In genomic region chr11:32846682-32847222, GRCm38 (mm10) we compare ENCODE assay signal across 17 mouse cellular contexts. TPM values are rescaled to one million over a fixed set of nuclear protein-coding genes. Genes with fewer than 3 reads are reported as not detected.
DNase-seq lines count a peak whose midpoint lies in the region; ATAC-seq lines count a peak whose summit lies in the region.
"Had no signal": no experiment of that assay in that cellular context is flagged by ENCODE, and none has a peak within 500 bp of the region (broad histone marks: within the 10 kb centered on the region; RNA-seq: fewer than 3 reads in every experiment).

No protein-coding gene starts in this region.

- H3K9ac ChIP-seq in kidney, embryonic 15.5 days, result no peak overlapping the region
- H3K9ac ChIP-seq in embryonic facial prominence, embryonic 12.5 days, result no peak overlapping the region
- no peak overlapping the region for H3K9ac ChIP-seq in limb, embryonic 15.5 days
- H3K9ac ChIP-seq: forebrain, postnatal 0 days; liver, embryonic 14.5 days had no signal

- no peaks in the 10 kb centered on the region for H3K36me3 ChIP-seq in kidney, embryonic 15.5 days
- H3K36me3 ChIP-seq in embryonic facial prominence, embryonic 12.5 days, result no peaks in the 10 kb centered on the region
- H3K36me3 ChIP-seq in limb, embryonic 15.5 days, result no peaks in the 10 kb centered on the region

- 0 out of 2 replicates have a peak overlapping the region, but pooled peaks have one; percentile 26 for H3K4me2 ChIP-seq in kidney, embryonic 15.5 days
- peak overlapping the region; percentile 9; the same call in 1 of the 2 replicates for H3K4me2 ChIP-seq in embryonic facial prominence, embryonic 12.5 days (replicated peaks)
- no peak overlapping the region for H3K4me2 ChIP-seq in limb, embryonic 15.5 days
- H3K4me2 ChIP-seq: midbrain, embryonic 11.5 days had no signal

- WGBS in kidney, embryonic 15.5 days, result 30% methylated on average over 20 of the region's 20 CpGs
- WGBS in embryonic facial prominence, embryonic 12.5 days, result 35% methylated on average over 20 of the region's 20 CpGs
- 29% methylated on average over 20 of the region's 20 CpGs for WGBS in limb, embryonic 15.5 days

- no peak for DNase-seq in kidney, adult 11 months
- peak; percentile 25 for DNase-seq in adrenal gland, postnatal 10 days
- no peak for DNase-seq in frontal cortex, postnatal 14 days (ENCODE audit: low spot score in 2 of 2)
- no peak for DNase-seq in heart, adult 9 months (ENCODE audit: low spot score in 2 of 2)
- DNase-seq: forebrain, postnatal 0 days; kidney, postnatal 36 days; spleen, adult 18-20 months had no signal

- peaks cover 8% of the 10 kb centered on the region for H3K4me1 ChIP-seq in kidney, embryonic 15.5 days
- H3K4me1 ChIP-seq in embryonic facial prominence, embryonic 12.5 days, result peaks cover 8% of the 10 kb centered on the region; the same call in 1 of the 2 replicates
- H3K4me1 ChIP-seq in limb, embryonic 15.5 days, result peaks cover 13% of the 10 kb centered on the region

- H3K4me3 ChIP-seq in kidney, embryonic 15.5 days (replicated peaks), result no peak overlapping the region
- no peak overlapping the region for H3K4me3 ChIP-seq in embryonic facial prominence, embryonic 12.5 days
- H3K4me3 ChIP-seq in limb, embryonic 15.5 days, result no peak overlapping the region

- no peaks in the 10 kb centered on the region for H3K27me3 ChIP-seq in kidney, embryonic 15.5 days
- no peaks in the 10 kb centered on the region for H3K27me3 ChIP-seq in embryonic facial prominence, embryonic 12.5 days
- H3K27me3 ChIP-seq in limb, embryonic 15.5 days, result no peaks in the 10 kb centered on the region

- no peak overlapping the region for H3K27ac ChIP-seq in kidney, embryonic 15.5 days
- H3K27ac ChIP-seq in embryonic facial prominence, embryonic 12.5 days, result no peak overlapping the region
- peak overlapping the region; percentile 63 for H3K27ac ChIP-seq in limb, embryonic 15.5 days
- H3K27ac ChIP-seq: liver, embryonic 14.5 days had no signal

- no peaks in the 10 kb centered on the region for H3K9me3 ChIP-seq in kidney, embryonic 15.5 days (replicated peaks)
- no peaks in the 10 kb centered on the region for H3K9me3 ChIP-seq in embryonic facial prominence, embryonic 12.5 days
- H3K9me3 ChIP-seq in limb, embryonic 15.5 days, result no peaks in the 10 kb centered on the region

- no peak for ATAC-seq in kidney, embryonic 15.5 days (replicated peaks; ENCODE audit: low FRiP score)
- ATAC-seq in embryonic facial prominence, embryonic 12.5 days (ENCODE audit: insufficient number of reproducible peaks, insufficient read depth, low FRiP score, low TSS enrichment), result no peak
- no peak for ATAC-seq in limb, embryonic 15.5 days (ENCODE audit: insufficient number of reproducible peaks, low FRiP score, low TSS enrichment, low read depth)
- ATAC-seq: forebrain, postnatal 0 days had no signal

RNA-seq across cellular contexts. Expression of gene Smim23, which starts 22.3 kb away (rescaled TPM):
- polyA plus RNA-seq in kidney, embryonic 15.5 days (2015; fragmentation: Nextera tagmentation; extraction: Ambion mirVana), result not detected in 2 replicates
- not detected for total RNA-seq in adrenal gland, postnatal 10 days (2021)
- polyA plus RNA-seq in embryonic facial prominence, embryonic 12.5 days (2016; fragmentation: Nextera tagmentation; extraction: Ambion mirVana), result not detected in 2 replicates
- polyA plus RNA-seq in limb, embryonic 15.5 days (2015; fragmentation: Nextera tagmentation; extraction: Ambion mirVana), result not detected in 2 replicates
- total RNA-seq: forebrain, postnatal 0 days; granulocyte monocyte progenitor cell, adult 5-6 weeks; heart, postnatal 25 days; left cerebral cortex, adult 18-20 months had no signal
- polyA plus RNA-seq: cerebellum, adult 2 months; forebrain, postnatal 0 days; intestine, embryonic 14.5 days; liver, embryonic 14.5 days; midbrain, embryonic 11.5 days had no signal
